Mouse (Mus musculus) cerebellum, postnatal 14 days (tissue): ENCODE data around the gene Gm49355.

ENCODE experiments used
- DNase-seq, 2 experiments: peaks; one replicate each; pipeline ENCODE4 v3.0.0; 2021; ENCODE audit warnings: mixed read lengths in 2 of 2

Gene Gm49355

DNA sequence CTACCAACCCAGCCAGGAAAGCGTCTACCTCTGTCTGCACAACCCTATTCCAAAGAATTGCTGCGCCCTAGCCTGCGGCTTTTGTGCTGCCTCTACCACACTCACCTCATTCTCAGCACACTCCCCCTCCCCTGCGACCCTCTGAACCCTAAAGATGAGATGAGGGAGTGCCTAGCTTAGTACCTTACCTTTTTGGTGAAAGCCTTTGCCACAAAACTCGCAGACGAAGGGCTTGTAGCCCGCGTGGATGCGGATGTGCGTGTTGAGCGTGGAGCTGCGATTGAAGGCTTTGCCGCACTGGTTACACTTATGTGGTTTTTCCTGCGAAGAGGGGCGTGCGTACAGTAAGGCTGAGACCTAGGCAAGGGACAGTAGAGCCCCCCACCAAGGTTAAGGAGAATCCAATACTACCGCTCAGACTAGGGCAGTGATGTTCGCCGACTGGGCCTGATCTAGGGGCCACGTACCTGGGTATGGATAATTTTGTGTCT, 59.7 kb downstream of the Gm49355 start:
- DNase-seq = no peak

DNA sequence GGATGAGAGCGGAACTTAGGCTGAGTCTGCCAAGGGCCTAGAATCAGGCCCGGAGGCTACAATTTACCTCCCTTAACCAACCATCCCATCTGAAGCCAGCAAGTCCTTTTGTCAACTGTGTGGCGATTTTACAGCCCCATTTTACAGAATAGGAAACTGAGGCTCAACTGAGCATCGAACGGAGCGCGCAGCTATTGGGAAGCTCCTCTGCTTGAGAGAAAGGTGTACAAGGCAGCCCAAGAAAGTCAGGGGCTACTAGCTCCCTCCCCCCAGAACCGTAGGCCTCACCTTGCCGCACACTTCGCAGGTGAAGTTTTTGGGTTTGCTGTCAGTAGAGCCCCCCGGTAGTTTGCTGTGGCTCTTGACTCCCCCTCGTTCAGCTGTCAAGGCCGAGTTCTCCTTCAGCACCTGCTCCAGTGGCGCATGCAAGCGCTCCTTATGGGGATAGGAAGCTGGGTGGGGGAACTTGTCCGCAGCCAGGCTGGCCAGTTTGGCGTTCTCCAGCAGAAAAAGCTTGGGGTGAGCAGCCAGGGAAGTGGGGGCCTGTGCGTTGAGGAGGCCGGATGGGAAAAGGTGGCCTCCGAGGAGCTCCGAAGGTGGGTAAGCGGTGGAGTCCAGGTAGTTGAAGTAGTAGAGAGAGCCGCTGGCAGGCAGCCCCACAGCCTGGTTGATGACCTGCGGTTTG, 60.4 kb downstream of the Gm49355 start:
- no peak for DNase-seq

DNA sequence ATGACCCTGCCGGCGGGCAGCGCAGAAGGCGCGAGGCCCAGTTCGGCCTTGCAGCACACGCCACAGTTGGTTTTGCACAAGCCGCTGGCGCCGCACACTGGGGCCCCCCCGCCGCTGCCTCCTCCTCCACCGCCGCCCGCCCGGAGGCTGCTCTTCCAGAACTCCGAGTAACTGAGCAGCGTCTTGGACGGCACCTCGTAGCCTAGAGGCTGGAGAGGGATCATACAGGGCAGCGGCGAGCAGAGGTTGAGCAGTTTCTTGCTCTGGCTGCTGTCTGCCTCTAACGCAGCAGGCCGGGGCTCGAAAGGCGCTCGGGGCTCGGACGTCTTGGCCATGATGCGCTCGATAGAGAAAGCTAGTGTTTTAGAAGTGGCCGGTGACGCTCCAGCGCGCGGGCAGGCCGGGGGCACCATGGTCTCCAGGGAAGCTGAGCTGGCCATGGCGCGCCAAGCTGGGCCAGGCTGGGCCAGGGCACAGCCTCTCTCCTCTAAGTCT, 61.0 kb downstream of the Gm49355 start:
- DNase-seq = no peak

DNA sequence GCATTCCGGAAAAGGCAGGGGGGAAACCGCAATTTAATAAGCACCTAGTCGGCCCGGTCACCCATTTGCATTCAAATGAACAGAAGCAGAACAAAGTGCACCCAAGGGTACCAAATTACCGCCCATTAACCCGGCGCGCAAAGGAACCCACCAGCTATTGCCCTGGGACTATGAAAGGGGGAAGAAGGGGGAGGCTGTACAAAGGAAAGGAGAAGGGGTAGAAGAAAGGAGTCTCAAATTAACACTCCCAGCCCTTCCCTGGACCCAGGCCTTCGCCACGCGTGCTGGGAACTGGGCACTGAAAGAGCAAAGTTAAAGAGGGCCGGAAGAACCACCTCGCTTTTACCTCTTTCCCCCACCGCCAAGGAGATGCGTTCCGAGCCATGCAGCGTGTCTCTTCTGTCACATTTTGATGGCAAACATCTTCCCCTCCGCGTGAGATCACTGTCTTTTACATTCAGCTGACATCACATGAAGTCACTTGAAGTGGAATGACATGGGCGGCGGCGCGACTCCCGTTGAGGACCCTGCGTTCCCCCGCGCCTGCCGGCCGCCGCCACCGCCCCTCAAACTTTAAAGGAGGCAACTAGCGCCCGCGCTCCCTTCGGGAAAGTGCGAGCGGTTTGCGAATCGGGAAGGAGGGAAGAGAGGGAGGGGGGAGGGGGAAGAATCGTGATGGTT, 61.6 kb downstream of the Gm49355 start:
- no peak for DNase-seq

DNA sequence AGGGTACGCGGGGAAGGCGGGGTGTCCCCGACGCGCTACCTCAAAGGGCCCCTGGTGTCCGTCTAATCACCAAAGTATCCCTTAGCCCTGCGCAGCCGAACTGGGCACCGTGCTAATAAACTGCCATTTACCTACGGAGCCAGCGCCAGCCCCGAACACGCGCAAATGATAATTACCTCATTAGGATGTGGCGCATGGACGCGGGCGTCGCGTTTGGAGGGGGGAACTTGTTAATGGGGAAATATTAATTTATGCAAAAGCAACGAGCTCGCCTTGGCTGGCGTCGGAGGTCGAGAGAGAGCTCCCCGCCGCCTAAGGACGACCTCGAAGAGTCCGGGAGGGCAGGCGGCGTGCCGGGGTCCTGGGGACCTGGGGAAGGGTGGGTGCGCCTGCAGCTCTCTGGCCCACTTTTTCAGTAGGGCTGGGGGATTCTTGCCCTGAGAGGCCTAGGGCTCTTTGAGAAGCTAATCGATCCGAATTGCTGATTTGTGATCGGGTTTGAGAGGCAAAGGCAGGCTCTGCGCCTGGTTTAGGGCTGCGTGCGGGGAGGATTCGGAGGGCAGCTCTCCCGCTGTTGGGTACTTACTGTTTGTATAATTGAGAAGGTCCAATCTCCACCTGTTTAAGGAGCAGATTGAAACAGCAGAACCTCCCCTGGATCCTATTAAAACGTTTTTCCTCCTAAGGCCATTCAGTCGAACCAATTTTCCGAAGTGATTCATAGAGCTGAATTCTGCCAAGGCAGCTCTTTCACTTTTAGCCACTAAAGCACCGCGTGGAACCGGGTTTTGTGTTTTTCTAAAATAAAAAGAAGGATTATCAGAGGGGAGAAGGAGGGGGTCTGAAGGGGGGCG, 62.5 kb downstream of the Gm49355 start:
- DNase-seq = peak in 1 of 2 experiments; percentile 15

DNA sequence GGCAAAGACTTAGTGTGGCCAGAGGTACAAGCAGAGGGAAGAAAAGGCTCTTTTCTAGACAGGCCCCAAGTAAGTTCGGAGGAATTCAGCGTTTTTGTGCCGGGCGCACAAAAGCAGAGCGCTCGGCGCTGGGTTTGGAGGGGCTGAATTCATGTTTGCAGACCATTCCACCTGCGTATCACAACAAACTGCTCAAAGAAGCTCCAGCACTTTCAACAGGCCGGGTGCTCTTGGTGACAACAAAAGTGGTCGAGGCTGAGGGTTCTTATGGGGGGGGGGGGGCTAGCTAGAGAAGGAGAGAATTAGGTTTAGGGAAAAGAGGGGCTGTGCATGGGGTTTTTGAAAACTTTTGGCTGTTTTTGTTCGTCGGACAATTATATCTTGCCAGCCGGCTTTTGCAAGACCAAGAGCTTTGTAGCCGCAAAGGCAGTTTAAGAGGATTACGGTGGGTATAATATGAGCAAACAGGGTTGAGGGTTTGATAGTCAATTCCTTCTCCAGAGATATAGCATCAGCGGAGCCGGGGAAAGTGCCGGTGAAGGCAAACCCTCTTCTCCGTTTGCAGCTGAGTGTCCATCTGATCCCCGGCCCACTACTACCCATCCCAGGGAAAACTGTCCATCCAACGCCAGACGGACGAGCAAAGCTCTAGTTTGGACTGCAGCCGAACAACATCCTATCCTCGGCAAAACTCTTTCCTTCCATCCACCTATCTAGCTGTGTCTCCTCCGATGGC, 63.3 kb downstream of the Gm49355 start:
- DNase-seq = no peak

DNA sequence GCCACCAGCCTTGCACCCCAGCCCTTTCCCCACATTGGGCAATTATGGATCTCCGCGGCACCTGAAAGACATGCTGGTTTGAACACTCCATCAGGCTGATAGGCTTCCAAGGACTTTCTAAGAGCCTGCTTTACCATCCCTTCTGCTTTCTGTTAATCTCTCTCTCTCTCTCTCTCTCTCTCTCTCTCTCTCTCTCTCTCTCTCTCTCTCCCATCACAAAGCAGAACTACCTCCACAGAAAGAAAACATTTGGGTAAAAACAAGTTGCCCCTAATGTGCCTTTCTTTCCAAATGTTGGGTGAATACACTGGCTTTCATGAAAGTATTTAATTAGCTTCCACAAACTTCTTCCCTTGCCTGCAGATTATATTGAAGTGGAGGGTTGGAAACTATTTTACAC, 64.3 kb downstream of the Gm49355 start, which contains the start of gene Fezf2:
TSS of gene Fezf2 (minus strand) at position 101 of the 400 bp plus-strand sequence.
- no peak for DNase-seq

DNA sequence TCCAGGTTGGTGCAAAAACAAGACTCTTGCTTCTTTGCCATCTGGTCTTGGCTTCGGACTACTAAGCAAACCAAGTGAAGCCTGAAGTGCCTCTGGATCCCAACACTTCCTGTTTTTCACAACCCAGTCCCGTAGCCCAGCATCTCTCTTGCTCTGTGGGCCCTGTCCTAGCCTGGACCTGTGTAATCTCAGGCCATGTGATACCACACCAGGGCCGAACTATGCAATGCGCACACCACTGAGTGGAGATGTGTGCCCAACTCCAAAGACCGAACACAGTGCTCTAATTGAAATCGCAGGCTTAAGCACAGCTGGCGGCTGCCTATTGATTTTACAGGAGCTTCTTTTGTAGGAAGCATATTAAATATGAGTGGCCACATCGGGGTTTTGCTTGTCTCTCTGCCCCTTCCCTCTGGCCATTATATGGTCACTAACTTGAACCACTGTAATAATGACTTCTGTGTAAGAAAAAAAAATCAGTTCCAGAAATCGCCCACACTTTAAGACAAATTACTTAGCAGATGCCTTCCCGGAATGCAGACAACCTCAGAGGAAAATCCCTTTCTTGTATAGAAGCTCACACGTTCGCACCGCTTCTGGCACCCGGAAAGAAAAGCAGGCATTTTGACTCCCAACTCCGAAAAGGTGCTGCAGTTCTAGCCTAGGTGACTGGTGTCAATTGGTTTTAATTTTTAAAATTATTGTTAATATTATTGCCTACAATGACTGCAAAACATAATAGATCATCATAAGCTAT, 65.7 kb downstream of the Gm49355 start:
- no peak for DNase-seq

DNA sequence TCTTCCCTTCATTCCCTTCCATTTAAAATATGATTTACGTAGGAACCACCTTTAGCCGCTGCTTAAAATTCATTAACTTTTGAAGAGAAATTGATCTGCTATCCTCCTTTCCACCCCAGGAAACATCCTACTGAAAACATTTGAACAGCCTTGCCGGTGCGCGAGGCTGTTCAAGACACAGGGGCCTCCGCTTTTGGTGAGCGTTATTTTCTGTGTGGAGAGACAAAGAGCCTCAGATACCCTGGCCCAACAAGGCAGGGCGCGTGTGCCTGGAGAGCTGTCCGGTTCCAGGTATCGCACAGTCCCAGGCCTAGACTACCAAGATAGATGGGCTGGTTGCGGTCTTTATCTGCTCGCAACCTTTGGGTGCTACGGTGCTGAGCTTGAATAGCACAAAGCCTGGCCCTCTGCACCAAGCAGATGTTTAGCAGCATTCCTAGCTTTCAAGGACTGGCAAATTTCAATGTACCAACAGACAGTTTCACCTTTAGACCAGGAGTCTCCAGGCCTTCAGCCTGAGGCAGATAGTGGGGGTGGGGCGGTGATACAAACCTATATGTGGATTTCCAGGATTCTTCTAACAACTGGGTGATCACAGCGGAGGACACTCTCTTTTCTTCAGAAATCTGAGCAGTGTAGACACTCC, 66.6 kb downstream of the Gm49355 start:
- no peak for DNase-seq
